Mouse (Mus musculus) right cerebral cortex, adult 2 months (tissue): ENCODE measurements around the gene Grem1.
A peak's percentile ranks its signal among the peaks of the same experiment; 100 is the strongest.

Experiments
- DNase-seq, 2 experiments: peaks; one replicate each; pipeline ENCODE4 v3.0.0; 2021 to 2022; ENCODE audit warnings: low spot score in 2 of 2

Gene Grem1

GRCm38 (mm10) chr2:113757525-113758310 lies 728 bp downstream of the Grem1 start:
- peak; percentile 57 to 61 for DNase-seq

DNA sequence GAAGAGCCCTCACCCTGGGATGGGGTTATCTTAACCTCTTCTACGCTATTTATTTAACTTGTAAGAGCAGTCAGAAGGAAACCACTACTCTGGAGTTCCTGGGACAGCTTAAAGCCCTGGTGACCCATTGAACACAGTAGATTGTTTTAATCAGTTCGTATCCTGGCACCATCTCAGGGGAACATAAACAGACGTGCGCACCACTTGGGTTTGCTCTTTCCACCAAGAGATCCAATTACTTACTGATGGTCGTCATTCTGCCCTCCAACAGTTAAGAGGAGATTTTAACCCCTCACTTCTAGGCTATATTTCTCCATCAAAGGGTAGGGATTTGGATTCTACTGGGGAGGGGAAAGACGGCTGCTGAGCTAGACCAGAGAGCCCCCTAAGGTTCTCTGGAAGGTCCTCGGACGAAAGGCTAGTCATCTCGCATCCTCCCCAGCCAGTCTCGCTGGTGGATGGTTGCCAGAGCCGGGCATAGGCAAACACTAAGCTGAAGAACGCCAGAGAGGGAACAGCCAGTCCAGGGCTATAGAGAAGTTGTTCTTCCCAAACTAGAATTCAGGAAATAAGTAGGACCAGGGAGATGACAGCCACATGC lies 1.4 kb downstream of the Grem1 start:
- no peak for DNase-seq

- no peak for DNase-seq
These were observed 8.7 kb downstream of the Grem1 start for GRCm38 (mm10) chr2:113749721-113750120.

DNA sequence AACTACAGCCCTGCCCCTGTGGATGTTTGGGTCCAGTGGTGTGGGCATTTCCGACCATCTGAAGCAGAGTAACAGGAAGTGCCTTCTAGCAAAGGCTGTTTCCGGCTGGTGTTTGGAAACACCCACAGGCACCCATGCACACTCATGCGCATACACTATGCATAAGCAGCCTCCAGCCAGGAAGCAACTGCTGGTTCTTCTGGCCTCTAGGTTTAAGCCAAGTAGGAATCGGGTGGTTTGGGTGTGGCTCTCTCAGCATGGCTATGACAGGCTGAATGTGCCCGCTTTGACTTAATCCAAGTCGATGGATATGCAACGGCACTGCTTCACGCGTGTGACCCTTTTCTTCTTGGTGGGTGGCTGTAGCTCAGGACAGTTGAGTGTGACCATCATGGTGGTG lies 9.1 kb downstream of the Grem1 start:
- no peak for DNase-seq

DNA sequence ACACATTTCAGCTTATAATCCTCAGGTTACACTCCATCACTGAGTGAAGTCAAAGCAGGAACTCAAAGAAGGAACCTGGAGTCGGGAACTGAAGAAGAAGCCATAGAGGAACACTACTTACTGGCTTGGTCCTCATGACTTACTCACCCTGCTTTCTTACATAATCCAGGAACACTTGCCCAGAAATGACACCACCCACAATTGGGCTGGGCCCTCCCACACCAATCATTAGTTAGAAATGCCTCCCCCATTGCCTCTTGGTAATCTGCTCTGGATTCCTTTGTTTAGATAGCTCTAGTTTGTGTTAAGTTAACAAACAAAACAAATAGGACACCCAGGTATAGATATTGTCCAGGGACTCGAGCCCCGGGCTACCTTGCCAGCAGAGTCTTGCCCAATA lies 29.9 kb downstream of the Grem1 start:
- no peak for DNase-seq

- DNase-seq = no peak
These were observed 43.6 kb downstream of the Grem1 start for GRCm38 (mm10) chr2:113714801-113715200.

DNA sequence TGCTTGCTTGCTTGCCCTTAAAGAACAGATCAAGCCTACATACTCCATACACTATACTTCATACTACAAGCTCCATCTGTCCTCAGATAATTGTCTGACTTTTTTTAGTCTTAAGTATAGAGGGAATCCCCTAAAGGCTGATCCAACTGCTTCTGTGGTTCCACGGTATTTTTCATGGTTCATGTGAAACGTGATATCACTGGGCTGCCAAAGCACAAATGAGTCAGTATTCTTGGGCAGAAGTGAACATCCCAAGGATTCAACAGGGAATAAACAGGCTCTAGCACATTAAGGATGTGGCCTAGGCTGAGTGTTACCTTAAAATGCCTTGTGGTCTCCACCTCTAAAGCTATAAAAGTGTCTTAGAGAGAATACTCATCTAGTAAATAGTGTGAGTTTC lies 45.0 kb downstream of the Grem1 start:
- DNase-seq = no peak

GRCm38 (mm10) chr2:113707507-113707906 lies 50.9 kb downstream of the Grem1 start:
- no peak for DNase-seq

- DNase-seq = no peak
These were observed 56.9 kb downstream of the Grem1 start for GRCm38 (mm10) chr2:113701507-113701906.

- DNase-seq = no peak
These were observed 61.8 kb downstream of the Grem1 start for GRCm38 (mm10) chr2:113696647-113697046.

GRCm38 (mm10) chr2:113696222-113696621 lies 62.2 kb downstream of the Grem1 start:
- DNase-seq = no peak
